Mouse (Mus musculus) spleen, adult 2 months (tissue): Measurements from ENCODE around the gene Hnrnpdl.

Source experiments
- CTCF ChIP-seq: fragments of 200-500 bp; IDR thresholded peaks from 2 replicates; pipeline ENCODE4 v1.5.1; 2011; ENCODE audit warnings: mild to moderate bottlenecking, inconsistent platforms; ENCODE audit not compliant: insufficient read depth, insufficient read length, insufficient replicate concordance; ENCODE audit errors: extremely low read depth
- POLR2A ChIP-seq: fragments of 200-500 bp; IDR thresholded peaks from 2 replicates; pipeline ENCODE4 v1.6.1; 2011; ENCODE audit warnings: low read depth, low read length, inconsistent platforms

DNA sequence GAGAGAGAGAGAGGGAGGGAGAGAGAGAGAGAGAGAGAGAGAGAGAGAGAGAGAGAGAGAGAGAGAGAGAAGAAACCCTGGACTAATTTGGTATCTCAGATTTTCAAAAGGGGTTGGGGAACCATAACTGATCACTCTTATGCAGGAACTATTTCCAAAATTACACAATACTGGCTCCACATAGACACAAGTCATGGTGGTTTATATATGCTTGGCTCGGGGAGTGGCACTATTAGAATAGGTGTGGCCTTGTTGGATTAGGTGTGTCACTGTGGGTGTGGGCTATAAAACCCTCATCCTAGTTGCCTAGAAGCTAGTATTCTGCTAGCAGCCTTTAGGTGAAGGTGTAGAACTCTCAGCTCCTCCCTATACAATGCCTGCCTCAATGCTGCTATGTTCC lies 14.6 kb downstream of the Hnrnpdl start:
- TF ChIP-seq POLR2A (no peak), CTCF (no peak)
